Mouse (Mus musculus) embryonic facial prominence, embryonic 10.5 days (tissue): ENCODE data around the gene Cgnl1. TPM values are rescaled to one million over a fixed set of nuclear protein-coding genes. Genes with fewer than 3 reads are reported as not detected.

Source experiments
- DNase-seq: peaks from one replicate; pipeline ENCODE4 v3.0.0-alpha.2; 2017; ENCODE audit warnings: low spot score
- H3K27ac ChIP-seq: fragments of 300-500 bp; sonication (generic); replicated peaks from 2 replicates; pipeline ENCODE4 v1.5.1; 2016; ENCODE audit warnings: mild to moderate bottlenecking
- H3K27me3 ChIP-seq: fragments of 300-500 bp; sonication (generic); replicated peaks from 2 replicates; pipeline ENCODE4 v1.6.1; 2016; ENCODE audit warnings: low read depth, mild to moderate bottlenecking; ENCODE audit not compliant: poor library complexity, severe bottlenecking
- H3K36me3 ChIP-seq: fragments of 300-500 bp; sonication (generic); replicated peaks from 2 replicates; pipeline ENCODE4 v1.6.1; 2016; ENCODE audit warnings: mild to moderate bottlenecking, moderate library complexity
- H3K4me1 ChIP-seq: fragments of 300-500 bp; sonication (generic); 2 replicates; pipeline ENCODE4 v1.6.1; 2016
- H3K4me3 ChIP-seq: fragments of 300-500 bp; sonication (generic); 2 replicates; pipeline ENCODE4 v1.5.1; 2016; ENCODE audit warnings: mild to moderate bottlenecking, moderate library complexity
- H3K9me3 ChIP-seq: fragments of 300-500 bp; sonication (generic); 2 replicates; pipeline ENCODE4 v1.6.1; 2016; ENCODE audit warnings: mild to moderate bottlenecking
- WGBS: fragments of 180-500 bp; shearing (Covaris S2); methylation state at CpG from one replicate; pipeline ENCODE4 v1.1.7; 2016; 5-methylcytosine and 5-hydroxymethylcytosine counted together
- polyA plus RNA-seq: library from polyadenylated mRNA; unstranded; fragments of >200 nt; fragmentation: Nextera tagmentation; extraction: Ambion mirVana; gene quantifications from 2 replicates; pipeline ENCODE4 v1.2.1, GENCODE M21; 2016

Cgnl1 gene
- polyA plus RNA-seq, 1 experiment from 2014 or later: 10.8 TPM

- Histone ChIP-seq H3K36me3 (0 out of 2 replicates have a peak, but pooled peaks cover 4% of the 10 kb centered on the region), H3K9me3 (no peaks in the 10 kb centered on the region), H3K4me3 (no peak overlapping the region), H3K27ac (no peak overlapping the region), H3K4me1 (peaks cover 24% of the 10 kb centered on the region), H3K27me3 (no peaks in the 10 kb centered on the region)
- 79% methylated on average over 11 of the region's 11 CpGs for WGBS
- peak; percentile 23 for DNase-seq
Observed at GRCm38 (mm10) chr9:71679103-71679815, 92.1 kb downstream of the Cgnl1 start.

DNA sequence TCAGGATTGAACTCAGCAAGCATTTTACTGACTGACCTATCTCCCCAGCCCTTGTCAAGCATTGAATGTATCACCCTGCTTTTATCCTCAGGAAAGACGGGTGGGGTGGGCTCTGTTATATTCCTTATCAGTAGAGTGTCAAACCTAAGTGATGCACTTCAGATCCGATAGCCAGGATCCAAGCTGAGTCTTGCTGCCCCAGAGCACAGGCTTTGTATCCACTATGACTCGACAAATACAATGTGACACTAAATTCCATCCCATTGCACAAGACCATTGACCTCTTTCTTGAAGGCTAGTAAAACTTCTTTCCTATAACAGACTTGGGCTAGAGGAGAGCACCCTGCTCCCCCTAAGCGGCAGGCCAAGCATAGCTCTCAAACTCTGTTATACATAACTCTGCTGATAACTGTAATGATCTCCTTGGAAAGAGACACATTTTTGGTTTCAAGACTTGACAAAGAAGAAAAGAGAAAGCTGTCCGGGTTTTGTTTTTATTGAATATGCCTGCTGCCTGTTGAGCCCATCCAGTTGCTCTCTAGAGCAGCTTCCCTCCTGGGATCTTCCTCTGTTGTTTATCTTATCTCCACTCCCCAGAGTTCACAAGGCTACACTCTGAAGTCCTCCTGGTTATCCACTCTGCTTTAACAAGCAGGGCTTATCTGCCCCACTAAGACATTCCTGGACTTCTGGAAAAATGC is 94.3 kb downstream of the Cgnl1 start:
- H3K27me3 ChIP-seq: no peaks in the 10 kb centered on the region
- H3K36me3 ChIP-seq: peaks cover 9% of the 10 kb centered on the region; the same call in 1 of the 2 replicates
- peaks cover 24% of the 10 kb centered on the region for H3K4me1 ChIP-seq
- peaks cover 4% of the 10 kb centered on the region; the same call in 1 of the 2 replicates for H3K9me3 ChIP-seq
- H3K27ac ChIP-seq: no peak overlapping the region
- H3K4me3 ChIP-seq: no peak overlapping the region
- no peak for DNase-seq
- WGBS: 81% methylated on average over 5 of the region's 5 CpGs

- peak overlapping the region; percentile 65 for H3K27ac ChIP-seq
Observed at GRCm38 (mm10) chr9:71675799-71676414, 95.5 kb downstream of the Cgnl1 start.

DNA sequence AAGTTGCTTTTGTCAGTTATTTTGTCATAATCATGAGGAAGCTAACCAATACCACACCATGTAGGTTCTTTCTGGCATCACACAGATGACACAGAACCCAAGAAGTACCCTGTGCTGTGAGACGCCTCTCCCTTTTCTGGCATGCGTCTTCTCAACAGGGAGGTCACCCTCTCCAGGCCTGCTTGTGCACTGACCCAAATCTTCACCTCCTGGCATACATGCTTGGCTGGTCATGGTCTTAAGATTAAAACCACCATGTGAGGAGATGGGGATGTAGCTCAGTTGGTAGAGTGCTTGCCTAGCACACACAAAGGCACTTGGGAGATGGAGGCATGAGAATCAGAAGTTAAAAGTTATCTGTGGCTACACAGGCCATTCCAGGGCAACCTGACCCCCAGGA is 96.2 kb downstream of the Cgnl1 start:
- Histone ChIP-seq H3K4me1 (peaks cover 24% of the 10 kb centered on the region), H3K27ac (peak overlapping the region; percentile 65; the same call in 1 of the 2 replicates), H3K4me3 (no peak overlapping the region), H3K9me3 (peaks cover 4% of the 10 kb centered on the region; the same call in 1 of the 2 replicates), H3K27me3 (no peaks in the 10 kb centered on the region), H3K36me3 (peaks cover 9% of the 10 kb centered on the region; the same call in 1 of the 2 replicates)
- no peak for DNase-seq
- 81% methylated on average over 2 of the region's 2 CpGs for WGBS

More at GRCm38 (mm10) chr9:71675799-71676414, 95.5 kb downstream of the Cgnl1 start:
- Histone ChIP-seq H3K4me3 (no peak overlapping the region), H3K4me1 (peaks cover 24% of the 10 kb centered on the region), H3K27me3 (no peaks in the 10 kb centered on the region), H3K9me3 (peaks cover 4% of the 10 kb centered on the region; the same call in 1 of the 2 replicates), H3K36me3 (peaks cover 9% of the 10 kb centered on the region; the same call in 1 of the 2 replicates)
- 68% methylated on average over 3 of the region's 3 CpGs for WGBS
- DNase-seq: peak; percentile 31

GRCm38 (mm10) chr9:71674476-71674875 is 96.9 kb downstream of the Cgnl1 start:
- WGBS: 65% methylated on average over 5 of the region's 5 CpGs
- no peak for DNase-seq
- H3K4me3 ChIP-seq: no peak overlapping the region

DNA sequence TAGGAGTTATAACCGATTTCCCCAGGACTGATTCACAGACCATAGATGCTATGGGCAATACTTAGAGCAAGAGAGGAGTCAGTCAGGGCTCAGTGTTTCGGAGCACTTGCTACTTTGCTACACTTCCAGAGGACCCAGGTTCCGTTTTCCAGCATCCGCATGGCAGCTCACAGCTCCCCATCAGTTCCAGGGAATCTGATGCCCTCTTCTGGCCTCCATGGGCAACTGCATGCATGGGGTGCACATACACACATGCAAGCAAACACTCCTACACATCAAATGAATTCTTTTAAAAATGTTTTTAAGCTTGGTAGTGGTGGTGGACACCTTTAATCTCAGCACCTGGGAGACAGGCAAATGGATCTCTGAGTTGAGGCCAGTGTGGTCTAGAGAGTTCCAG is 98.9 kb downstream of the Cgnl1 start:
- Histone ChIP-seq H3K9me3 (peaks cover 4% of the 10 kb centered on the region; the same call in 1 of the 2 replicates), H3K27me3 (no peaks in the 10 kb centered on the region), H3K4me3 (no peak overlapping the region), H3K36me3 (peaks cover 9% of the 10 kb centered on the region; the same call in 1 of the 2 replicates), H3K4me1 (peaks cover 19% of the 10 kb centered on the region), H3K27ac (no peak overlapping the region)
- 93% methylated on average over 4 of the region's 4 CpGs for WGBS
- DNase-seq: no peak

More at GRCm38 (mm10) chr9:71674476-71674875, 96.9 kb downstream of the Cgnl1 start:
- H3K9me3 ChIP-seq: peaks cover 4% of the 10 kb centered on the region; the same call in 1 of the 2 replicates
- H3K36me3 ChIP-seq: peaks cover 9% of the 10 kb centered on the region; the same call in 1 of the 2 replicates
- no peak overlapping the region for H3K27ac ChIP-seq
- no peaks in the 10 kb centered on the region for H3K27me3 ChIP-seq
- peaks cover 19% of the 10 kb centered on the region for H3K4me1 ChIP-seq

GRCm38 (mm10) chr9:71670677-71671076 is 100.7 kb downstream of the Cgnl1 start:
- Histone ChIP-seq H3K9me3 (peaks cover 4% of the 10 kb centered on the region; the same call in 1 of the 2 replicates), H3K27ac (no peak overlapping the region)

DNA sequence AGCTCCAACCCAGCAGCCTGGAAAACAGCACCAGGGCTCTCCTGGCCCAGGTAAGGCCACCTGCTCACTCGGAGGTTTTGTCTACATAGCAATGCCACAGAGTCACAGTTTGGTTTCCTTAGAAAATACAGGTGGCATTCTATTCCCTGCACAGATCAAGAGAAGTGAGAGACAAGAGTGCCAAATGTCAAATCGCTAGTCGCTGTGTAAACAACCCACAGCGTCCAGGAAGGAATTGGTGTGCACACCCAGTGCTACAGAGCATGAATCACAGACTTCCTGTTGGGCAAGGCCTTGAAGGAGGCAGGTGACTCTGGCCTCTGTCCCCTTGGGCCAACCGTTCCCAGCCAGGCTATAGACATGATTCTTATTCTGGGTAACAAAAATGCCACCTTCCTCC is 103.8 kb downstream of the Cgnl1 start:
- Histone ChIP-seq H3K4me1 (peaks cover 26% of the 10 kb centered on the region), H3K27me3 (no peaks in the 10 kb centered on the region), H3K27ac (no peak overlapping the region), H3K9me3 (peaks cover 4% of the 10 kb centered on the region; the same call in 1 of the 2 replicates), H3K36me3 (peaks cover 3% of the 10 kb centered on the region; the same call in 1 of the 2 replicates), H3K4me3 (no peak overlapping the region)
- 61% methylated on average over 5 of the region's 5 CpGs for WGBS
- DNase-seq: no peak

More at GRCm38 (mm10) chr9:71670677-71671076, 100.7 kb downstream of the Cgnl1 start:
- Histone ChIP-seq H3K4me3 (no peak overlapping the region), H3K27me3 (no peaks in the 10 kb centered on the region), H3K4me1 (peaks cover 22% of the 10 kb centered on the region), H3K36me3 (peaks cover 9% of the 10 kb centered on the region; the same call in 1 of the 2 replicates)
- DNase-seq: no peak
- 73% methylated on average over 5 of the region's 5 CpGs for WGBS

GRCm38 (mm10) chr9:71666432-71666831 is 105.0 kb downstream of the Cgnl1 start:
- 73% methylated on average over 6 of the region's 6 CpGs for WGBS
- H3K27ac ChIP-seq: no peak overlapping the region
- H3K36me3 ChIP-seq: no peaks in the 10 kb centered on the region
- peaks cover 28% of the 10 kb centered on the region for H3K4me1 ChIP-seq
- no peak overlapping the region for H3K4me3 ChIP-seq
- DNase-seq: no peak
- no peaks in the 10 kb centered on the region for H3K27me3 ChIP-seq
- no peaks in the 10 kb centered on the region for H3K9me3 ChIP-seq

DNA sequence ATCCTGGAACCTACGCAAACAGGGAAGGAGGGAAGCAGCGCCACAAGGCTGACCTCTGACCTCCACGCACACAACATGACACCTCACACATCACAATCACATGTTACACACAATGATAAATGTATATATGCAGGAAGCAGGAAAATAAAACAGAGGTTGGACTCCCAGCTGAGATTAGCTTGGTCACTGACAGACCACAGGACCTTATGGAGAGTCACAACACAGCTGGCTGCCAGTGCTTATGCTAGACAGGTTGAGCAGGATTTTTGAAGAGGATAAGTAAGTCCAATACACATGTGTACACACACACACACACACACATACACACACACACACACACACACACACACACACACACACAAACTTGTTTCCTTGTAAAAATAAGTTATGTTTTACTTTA is 105.9 kb downstream of the Cgnl1 start:
- Histone ChIP-seq H3K27me3 (no peaks in the 10 kb centered on the region), H3K4me3 (no peak overlapping the region), H3K9me3 (no peaks in the 10 kb centered on the region), H3K36me3 (no peaks in the 10 kb centered on the region), H3K27ac (no peak overlapping the region), H3K4me1 (peaks cover 37% of the 10 kb centered on the region)
- 85% methylated on average over 3 of the region's 3 CpGs for WGBS
- DNase-seq: no peak

DNA sequence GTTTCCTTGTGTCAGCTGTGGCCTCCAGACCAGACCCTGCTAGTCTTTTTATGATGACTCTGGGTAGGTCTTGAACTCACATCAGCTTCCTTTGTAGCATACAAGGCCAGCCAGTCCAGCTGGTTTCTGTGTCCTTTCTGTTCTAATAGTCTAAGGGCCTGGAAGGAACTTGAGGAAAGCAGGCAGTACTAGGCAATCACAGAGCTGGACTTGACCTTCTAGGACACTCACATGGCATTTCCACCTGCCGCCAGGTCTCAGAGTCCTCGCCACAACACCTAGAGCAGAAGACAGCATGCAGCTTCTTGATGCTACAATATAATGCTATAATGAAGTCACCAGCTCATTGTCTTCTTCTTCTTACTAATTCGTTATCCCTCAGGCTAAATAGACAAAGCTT is 106.5 kb downstream of the Cgnl1 start:
- H3K27me3 ChIP-seq: no peaks in the 10 kb centered on the region
- no peak for DNase-seq
- H3K9me3 ChIP-seq: no peaks in the 10 kb centered on the region
- H3K36me3 ChIP-seq: no peaks in the 10 kb centered on the region
- H3K4me1 ChIP-seq: peaks cover 43% of the 10 kb centered on the region
- WGBS: 93% methylated on average over 3 of the region's 3 CpGs
- no peak overlapping the region for H3K27ac ChIP-seq
- no peak overlapping the region for H3K4me3 ChIP-seq
